Mouse (Mus musculus): ENCODE data around the gene Nrn1l. TPM values are rescaled to one million over a fixed set of nuclear protein-coding genes. Genes with fewer than 3 reads are reported as not detected.
A peak's percentile ranks its signal among the peaks of the same experiment; 100 is the strongest.

Gene Nrn1l
- total RNA-seq (2017): not detected in 2 replicates

DNA sequence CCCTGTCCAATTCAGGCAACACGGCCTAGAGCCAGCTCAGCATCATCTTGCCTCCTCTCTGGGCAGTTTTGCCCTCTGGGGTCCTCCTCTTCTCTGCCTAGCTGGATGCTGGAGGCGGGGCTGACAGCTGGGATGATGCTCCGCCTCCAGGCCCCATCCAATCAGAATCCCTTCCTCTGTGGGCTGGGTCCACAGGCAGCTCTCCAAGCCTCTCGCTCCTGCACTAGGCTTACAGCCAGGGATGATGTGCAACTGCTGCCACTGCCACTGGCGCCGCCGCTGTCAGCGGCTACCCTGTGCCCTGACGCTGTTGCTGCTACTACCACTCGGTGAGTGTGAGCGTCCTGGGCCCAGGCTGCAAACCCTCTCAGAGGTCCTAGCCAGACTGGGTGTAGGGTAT lies at the start of gene Nrn1l:
Nrn1l (plus strand) TSS at position 229 of the 400 bp plus-strand sequence.
- ATAC-seq (ENCODE audit: extremely low read depth, insufficient number of reproducible peaks, low FRiP score, poor library complexity, severe bottlenecking): no peak

DNA sequence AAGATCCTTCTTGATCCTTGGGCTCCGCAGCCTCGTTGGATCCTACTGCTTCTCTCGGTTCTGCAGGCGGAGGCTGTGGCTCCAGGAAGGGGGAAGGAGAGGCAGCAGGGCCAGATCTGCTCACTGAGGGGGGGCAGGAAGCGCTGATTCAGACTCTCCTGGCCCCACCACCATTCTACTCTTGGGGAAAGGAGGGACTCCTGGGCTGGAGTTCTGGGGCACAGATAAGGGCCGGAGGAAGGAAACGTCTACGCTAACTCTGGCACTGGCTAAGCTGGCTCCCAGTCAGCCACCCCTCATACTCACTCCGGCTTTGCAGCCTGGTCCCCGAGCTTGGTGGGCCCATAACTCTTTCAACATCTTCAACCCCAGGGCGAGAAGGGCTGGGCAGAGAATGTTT lies 46.7 kb upstream of the Nrn1l start:
- ATAC-seq (ENCODE audit: extremely low read depth, insufficient number of reproducible peaks, low FRiP score, poor library complexity, severe bottlenecking): no peak

GRCm38 (mm10) chr8:105850014-105850413 lies 43.4 kb upstream of the Nrn1l start:
- ATAC-seq (ENCODE audit: extremely low read depth, insufficient number of reproducible peaks, low FRiP score, poor library complexity, severe bottlenecking): no peak

DNA sequence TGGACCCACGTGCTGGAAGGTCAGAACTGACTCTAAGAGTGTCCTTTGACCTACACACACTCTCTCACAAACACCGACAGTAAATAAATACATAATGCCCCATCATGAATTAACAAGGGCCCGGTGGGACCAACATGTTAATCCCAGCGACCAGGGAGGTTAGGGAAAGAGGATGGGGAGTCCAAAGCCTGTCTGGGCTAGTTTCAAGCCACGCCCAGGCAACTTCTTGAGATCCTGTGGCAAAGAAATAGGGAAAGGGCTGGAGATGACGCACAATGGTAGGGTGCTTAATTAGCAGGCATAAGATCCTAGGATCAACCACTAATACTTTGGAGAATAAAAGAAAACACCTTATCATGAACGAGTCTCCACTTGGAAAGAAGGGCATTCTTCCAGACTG lies 42.8 kb upstream of the Nrn1l start:
- no peak for ATAC-seq (ENCODE audit: extremely low read depth, insufficient number of reproducible peaks, low FRiP score, poor library complexity, severe bottlenecking)

DNA sequence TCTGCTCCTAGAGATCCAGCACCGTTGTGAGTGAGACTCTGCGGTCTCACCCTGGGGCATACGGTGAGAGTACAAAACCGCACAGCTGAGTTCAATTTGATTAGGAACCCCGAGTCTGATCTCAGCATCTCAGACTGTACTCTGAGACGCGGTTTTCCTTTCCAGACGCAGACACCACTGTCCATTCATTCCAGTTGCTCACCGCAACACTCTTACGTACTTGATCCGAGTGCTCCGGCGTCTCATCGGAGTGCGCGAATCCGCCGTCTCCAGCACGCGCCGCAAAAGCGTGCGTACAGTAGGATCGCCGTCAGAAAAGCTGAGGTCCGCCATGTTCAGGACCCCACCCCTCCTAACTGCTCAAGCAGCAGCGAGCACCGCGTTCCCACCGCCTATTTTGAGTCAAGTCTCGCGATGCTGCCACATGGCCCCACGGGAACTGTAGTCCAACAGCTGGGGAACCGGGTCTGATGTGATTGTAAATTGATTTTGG lies 41.7 kb upstream of the Nrn1l start:
- peak; percentile 65 for ATAC-seq (ENCODE audit: extremely low read depth, insufficient number of reproducible peaks, low FRiP score, poor library complexity, severe bottlenecking)

- ATAC-seq (ENCODE audit: extremely low read depth, insufficient number of reproducible peaks, low FRiP score, poor library complexity, severe bottlenecking): no peak
Observed at GRCm38 (mm10) chr8:105852146-105852729, 41.1 kb upstream of the Nrn1l start.

- ATAC-seq (ENCODE audit: extremely low read depth, insufficient number of reproducible peaks, low FRiP score, poor library complexity, severe bottlenecking): no peak
Observed at GRCm38 (mm10) chr8:105853178-105853577, 40.2 kb upstream of the Nrn1l start, which contains the start of gene Cenpt. Cenpt (minus strand) TSS chr8:105853278.

- no peak for ATAC-seq (ENCODE audit: extremely low read depth, insufficient number of reproducible peaks, low FRiP score, poor library complexity, severe bottlenecking)
Observed at GRCm38 (mm10) chr8:105854303-105854702, 39.1 kb upstream of the Nrn1l start.

- ATAC-seq (ENCODE audit: extremely low read depth, insufficient number of reproducible peaks, low FRiP score, poor library complexity, severe bottlenecking): peak; percentile 79
Observed at GRCm38 (mm10) chr8:105854715-105855216, 38.6 kb upstream of the Nrn1l start, which contains the start of gene Thap11. Thap11 (plus strand) TSS chr8:105855132.

DNA sequence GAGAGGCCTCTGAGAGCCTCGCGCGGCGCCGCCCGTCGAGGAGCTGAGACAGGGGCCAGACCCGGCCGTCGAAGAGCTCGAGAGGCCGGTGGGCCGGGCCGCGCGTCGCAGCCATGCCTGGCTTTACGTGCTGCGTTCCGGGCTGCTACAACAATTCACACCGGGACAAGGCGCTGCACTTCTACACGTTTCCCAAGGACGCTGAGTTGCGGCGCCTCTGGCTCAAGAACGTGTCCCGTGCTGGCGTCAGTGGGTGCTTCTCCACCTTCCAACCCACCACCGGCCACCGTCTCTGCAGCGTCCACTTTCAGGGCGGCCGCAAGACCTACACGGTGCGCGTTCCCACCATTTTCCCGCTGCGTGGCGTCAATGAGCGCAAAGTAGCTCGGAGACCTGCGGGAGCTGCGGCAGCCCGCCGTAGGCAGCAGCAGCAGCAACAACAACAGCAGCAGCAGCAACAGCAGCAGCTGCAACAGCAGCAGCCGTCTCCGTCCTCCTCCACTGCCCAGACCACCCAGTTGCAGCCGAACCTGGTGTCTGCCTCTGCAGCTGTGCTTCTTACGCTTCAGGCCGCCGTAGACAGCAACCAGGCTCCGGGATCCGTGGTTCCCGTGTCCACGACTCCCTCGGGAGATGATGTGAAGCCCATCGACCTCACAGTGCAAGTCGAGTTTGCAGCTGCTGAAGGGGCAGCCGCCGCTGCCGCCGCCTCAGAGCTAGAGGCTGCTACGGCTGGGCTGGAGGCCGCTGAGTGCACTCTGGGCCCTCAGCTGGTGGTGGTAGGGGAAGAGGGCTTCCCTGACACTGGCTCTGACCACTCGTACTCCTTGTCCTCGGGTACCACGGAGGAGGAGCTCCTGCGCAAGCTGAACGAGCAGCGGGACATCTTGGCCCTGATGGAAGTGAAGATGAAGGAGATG lies 37.9 kb upstream of the Nrn1l start:
- ATAC-seq (ENCODE audit: extremely low read depth, insufficient number of reproducible peaks, low FRiP score, poor library complexity, severe bottlenecking): no peak

DNA sequence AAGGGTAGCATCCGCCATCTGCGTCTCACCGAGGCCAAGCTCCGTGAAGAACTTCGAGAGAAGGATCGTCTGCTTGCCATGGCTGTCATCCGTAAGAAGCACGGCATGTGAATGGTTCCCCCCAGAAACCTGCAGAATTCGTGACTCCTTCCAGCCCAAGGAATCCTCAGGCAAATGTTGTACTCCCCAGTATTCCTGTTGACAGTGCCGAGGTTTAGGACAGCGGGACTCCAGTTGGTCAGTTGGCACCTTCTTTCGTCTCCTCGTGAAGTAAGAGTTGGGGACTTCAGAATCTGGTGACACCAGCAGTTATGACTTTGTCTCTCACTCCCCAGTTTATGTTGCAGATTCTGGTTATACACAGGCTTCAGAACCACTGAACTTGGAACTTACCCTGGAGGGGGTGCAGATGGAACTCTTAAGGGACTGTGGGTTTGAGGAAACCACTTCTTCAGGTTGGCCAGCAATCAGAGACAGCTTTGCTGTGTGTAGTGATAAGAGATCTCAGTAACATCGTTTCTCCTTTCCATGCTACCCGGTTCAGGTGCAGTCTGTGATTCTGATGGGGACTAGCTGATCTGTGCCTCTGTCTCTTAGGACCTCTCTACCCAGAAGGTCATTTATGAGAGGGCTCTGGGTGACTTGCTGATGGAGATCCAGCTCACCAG lies 37.1 kb upstream of the Nrn1l start:
- no peak for ATAC-seq (ENCODE audit: extremely low read depth, insufficient number of reproducible peaks, low FRiP score, poor library complexity, severe bottlenecking)

- ATAC-seq (ENCODE audit: extremely low read depth, insufficient number of reproducible peaks, low FRiP score, poor library complexity, severe bottlenecking): peak; percentile 24; the same call in 1 of the 2 replicates
Observed at GRCm38 (mm10) chr8:105858495-105858894, 34.9 kb upstream of the Nrn1l start.

DNA sequence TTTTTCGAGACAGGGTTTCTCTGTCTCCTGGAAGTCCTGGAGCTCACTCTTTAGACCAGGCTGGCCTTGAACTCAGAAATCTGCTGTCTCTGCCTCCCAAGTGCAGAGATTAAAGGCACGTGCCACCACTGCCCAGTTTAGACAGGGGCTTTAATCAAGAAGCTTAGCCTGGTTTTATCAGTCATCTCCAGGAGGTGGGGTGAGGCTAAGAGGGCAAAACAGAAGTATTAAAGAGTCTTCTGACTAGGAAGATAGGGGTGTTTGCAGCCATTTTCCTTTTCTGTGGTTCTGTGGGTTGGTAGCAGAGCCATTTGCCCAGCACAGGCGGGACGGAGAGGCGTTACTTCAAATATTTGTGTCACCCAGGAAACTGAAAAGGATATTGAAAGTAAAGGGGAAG lies 34.1 kb upstream of the Nrn1l start:
- ATAC-seq (ENCODE audit: extremely low read depth, insufficient number of reproducible peaks, low FRiP score, poor library complexity, severe bottlenecking): no peak

GRCm38 (mm10) chr8:105860143-105860981 lies 33.0 kb upstream of the Nrn1l start, which contains the start of gene Nutf2:
Nutf2 (plus strand) TSS chr8:105860580.
- ATAC-seq (ENCODE audit: extremely low read depth, insufficient number of reproducible peaks, low FRiP score, poor library complexity, severe bottlenecking): peak; percentile 96

- no peak for ATAC-seq (ENCODE audit: extremely low read depth, insufficient number of reproducible peaks, low FRiP score, poor library complexity, severe bottlenecking)
Observed at GRCm38 (mm10) chr8:105861951-105862350, 31.4 kb upstream of the Nrn1l start.

DNA sequence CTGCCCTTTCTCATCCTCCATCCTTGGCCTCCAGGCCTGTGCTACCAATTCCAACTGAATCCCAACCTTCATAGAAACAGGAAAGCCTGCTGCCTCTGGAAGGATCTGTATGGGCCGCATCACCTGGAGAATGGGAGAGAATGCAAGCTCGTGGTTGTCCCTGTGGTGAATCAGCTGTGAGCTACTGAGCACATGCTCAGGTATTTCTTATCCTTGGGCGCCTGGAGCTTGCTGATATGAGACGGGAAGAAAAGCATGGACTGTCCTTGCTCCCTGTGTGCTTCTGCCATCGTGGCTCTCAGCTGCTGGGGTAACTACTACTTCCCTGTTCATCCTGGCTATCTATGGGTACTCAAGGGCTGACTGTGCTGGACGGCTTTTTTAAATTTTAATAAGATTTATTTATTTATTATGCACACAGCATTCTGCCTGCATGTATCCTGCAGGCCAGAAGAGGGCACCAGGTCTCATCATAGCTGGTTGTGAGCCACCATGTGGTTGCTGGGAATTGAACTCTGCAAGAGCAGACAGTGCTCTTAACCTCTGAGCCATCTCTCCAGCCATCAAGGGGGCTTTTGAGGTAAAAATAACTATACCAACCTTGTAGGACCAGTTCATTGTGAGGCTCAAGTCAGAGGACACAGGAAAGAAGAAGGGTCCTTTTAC lies 26.9 kb upstream of the Nrn1l start:
- ATAC-seq (ENCODE audit: extremely low read depth, insufficient number of reproducible peaks, low FRiP score, poor library complexity, severe bottlenecking): no peak

DNA sequence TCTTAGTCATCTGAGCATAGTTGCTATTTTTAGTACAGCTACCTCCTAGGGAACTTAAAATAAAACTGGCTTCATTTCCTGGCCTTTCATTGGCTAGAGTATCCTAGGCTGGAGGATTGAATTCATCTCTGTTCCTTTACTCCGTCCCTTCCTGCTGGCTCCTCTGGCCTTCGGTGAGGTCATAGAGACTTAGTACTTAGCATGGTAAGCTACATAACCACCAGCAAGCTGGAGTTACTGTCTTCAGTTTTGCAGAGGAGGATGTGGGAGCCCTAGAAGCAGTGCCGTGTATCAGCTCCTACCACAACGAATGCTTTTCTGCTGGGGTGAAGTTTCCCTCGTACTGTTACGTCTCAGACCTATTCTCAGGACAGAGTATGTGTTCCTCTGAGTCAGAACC lies 19.1 kb upstream of the Nrn1l start:
- no peak for ATAC-seq (ENCODE audit: extremely low read depth, insufficient number of reproducible peaks, low FRiP score, poor library complexity, severe bottlenecking)

Data from neutrophil, adult 5-6 weeks (primary cell).